Comparison of ENCODE assay signal across 10 mouse cellular contexts in the genomic region with DNA sequence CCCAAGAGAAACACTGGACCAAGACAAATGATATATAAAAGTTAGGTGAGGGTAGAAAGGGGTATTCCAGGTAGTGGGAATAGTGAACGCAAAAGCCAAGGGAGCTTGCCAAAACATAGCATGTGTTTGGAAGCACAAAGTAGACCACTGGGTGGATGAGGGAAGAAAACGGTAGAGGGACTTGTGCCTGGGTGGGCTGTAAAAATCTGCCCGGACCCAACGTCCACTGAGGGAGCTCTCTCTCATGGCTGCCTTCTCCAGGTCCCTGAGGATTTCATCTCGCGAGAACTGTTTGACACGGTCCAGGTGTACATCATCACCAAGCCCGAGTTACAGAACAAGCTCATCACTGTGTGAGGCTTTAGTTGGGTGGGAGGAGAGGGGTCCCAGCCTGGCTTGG. TPM values are rescaled to one million over a fixed set of nuclear protein-coding genes. Genes with fewer than 3 reads are reported as not detected.
DNase-seq lines count a peak whose midpoint lies in the region; ATAC-seq and TF ChIP-seq lines count a peak whose summit lies in the region.
"Had no signal": no experiment of that assay in that cellular context is flagged by ENCODE, and none has a peak within 500 bp of the region (broad histone marks: within the 10 kb centered on the region; RNA-seq: fewer than 3 reads in every experiment).

No protein-coding gene starts in this region.

- peak overlapping the region; percentile 67 for H3K9ac ChIP-seq in heart, embryonic 11.5 days (ENCODE audit: low read depth, low read length)
- H3K9ac ChIP-seq in ES-E14 (ENCODE audit: insufficient read depth, low read depth, low read length, poor library complexity, severe bottlenecking): peak overlapping the region; percentile 80; the same call in 1 of the 2 replicates
- H3K9ac ChIP-seq in forebrain, postnatal 0 days: peak overlapping the region; percentile 62; the same call in 1 of the 2 replicates
- peak overlapping the region; percentile 67; the same call in 1 of the 2 replicates for H3K9ac ChIP-seq in liver, embryonic 16.5 days (ENCODE audit: low read depth, low read length)

- H3K4me2 ChIP-seq in heart, embryonic 11.5 days: peak overlapping the region; percentile 73
- H3K4me2 ChIP-seq in forebrain, postnatal 0 days (ENCODE audit: low read depth): peak overlapping the region; percentile 68
- peak overlapping the region; percentile 84 for H3K4me2 ChIP-seq in liver, embryonic 16.5 days (ENCODE audit: low read depth, low read length)

- WGBS in heart, embryonic 11.5 days (ENCODE audit: insufficient replicate concordance): 37% methylated on average over 8 of the region's 8 CpGs
- WGBS in forebrain, postnatal 0 days: 60% methylated on average over 8 of the region's 8 CpGs
- WGBS in liver, embryonic 16.5 days (ENCODE audit: insufficient replicate concordance): 40% methylated on average over 8 of the region's 8 CpGs

- H3K9me3 ChIP-seq in heart, embryonic 11.5 days (replicated peaks; ENCODE audit: control insufficient read depth, low read length): no peaks in the 10 kb centered on the region
- no peaks in the 10 kb centered on the region for H3K9me3 ChIP-seq in ES-E14 (ENCODE audit: control insufficient read depth, insufficient read depth, low read depth, low read length)
- H3K9me3 ChIP-seq in forebrain, postnatal 0 days (ENCODE audit: low read length): no peaks in the 10 kb centered on the region
- H3K9me3 ChIP-seq in liver, embryonic 16.5 days (replicated peaks; ENCODE audit: control insufficient read depth, low read length): no peaks in the 10 kb centered on the region

- no peak for ATAC-seq in heart, embryonic 11.5 days (replicated peaks; ENCODE audit: insufficient number of reproducible peaks, low FRiP score, low TSS enrichment)
- no peak for ATAC-seq in forebrain, postnatal 0 days
- ATAC-seq in liver, embryonic 16.5 days (ENCODE audit: low read depth): no peak
- no peak for ATAC-seq in inflammation-experienced regulatory T-cells, adult 6 months

- H3K4me3 ChIP-seq in heart, embryonic 11.5 days (ENCODE audit: low read depth, low read length): peak overlapping the region; percentile 60
- H3K4me3 ChIP-seq in ES-E14 (ENCODE audit: insufficient read depth in 1 of 2, low read depth in 1 of 2, low read length in 2 of 2, poor library complexity in 1 of 2, severe bottlenecking in 1 of 2): peak overlapping the region; percentile 80 to 93
- peak overlapping the region; percentile 65 for H3K4me3 ChIP-seq in forebrain, postnatal 0 days (ENCODE audit: low read depth, low read length)
- H3K4me3 ChIP-seq in liver, embryonic 16.5 days (ENCODE audit: low read depth, low read length): peak overlapping the region; percentile 77

- H3K4me1 ChIP-seq in heart, embryonic 11.5 days (ENCODE audit: control insufficient read depth, insufficient read depth, low read length): peaks cover 23% of the 10 kb centered on the region
- H3K4me1 ChIP-seq in ES-E14 (ENCODE audit: control insufficient read depth in 2 of 2, insufficient read depth in 2 of 2, low read length in 2 of 2, poor library complexity in 1 of 2): peaks cover 0 to 16% of the 10 kb centered on the region in 2 experiments; a peak in 3 of 4 replicates
- H3K4me1 ChIP-seq in forebrain, postnatal 0 days (ENCODE audit: insufficient read depth): peaks cover 20% of the 10 kb centered on the region; the same call in 1 of the 2 replicates
- peaks cover 32% of the 10 kb centered on the region for H3K4me1 ChIP-seq in liver, embryonic 16.5 days (ENCODE audit: control insufficient read depth, low read depth, low read length)

- 0 out of 2 replicates have a peak, but pooled peaks cover 9% of the 10 kb centered on the region for H3K36me3 ChIP-seq in heart, embryonic 11.5 days (ENCODE audit: control insufficient read depth, insufficient read depth, low read length)
- peaks cover 23% of the 10 kb centered on the region for H3K36me3 ChIP-seq in ES-E14 (ENCODE audit: control insufficient read depth, insufficient read depth, low read length, poor library complexity, severe bottlenecking)
- H3K36me3 ChIP-seq in forebrain, postnatal 0 days (ENCODE audit: insufficient read depth): peaks cover 42% of the 10 kb centered on the region
- peaks cover 20% of the 10 kb centered on the region for H3K36me3 ChIP-seq in liver, embryonic 16.5 days (ENCODE audit: control insufficient read depth, insufficient read depth)

- no peak overlapping the region for H3K27ac ChIP-seq in heart, embryonic 11.5 days (ENCODE audit: low read depth, low read length)
- no peak overlapping the region for H3K27ac ChIP-seq in ES-E14 (ENCODE audit: insufficient read depth, low read depth, low read length, poor library complexity, severe bottlenecking)
- H3K27ac ChIP-seq in forebrain, postnatal 0 days (ENCODE audit: low read depth, low read length): no peak overlapping the region
- no peak overlapping the region; the same call in 1 of the 2 replicates for H3K27ac ChIP-seq in liver, embryonic 16.5 days (ENCODE audit: low read length)

- TF ChIP-seq CTCF in forebrain, postnatal 0 days (IDR thresholded peaks at IDR 0.05; ENCODE audit: low read depth): no peak

- H3K27me3 ChIP-seq in heart, embryonic 11.5 days (ENCODE audit: control insufficient read depth, insufficient read depth, low read length): 0 out of 2 replicates have a peak, but pooled peaks cover 2% of the 10 kb centered on the region
- H3K27me3 ChIP-seq in forebrain, postnatal 0 days (ENCODE audit: insufficient read depth, low read length): no peaks in the 10 kb centered on the region
- H3K27me3 ChIP-seq in liver, embryonic 16.5 days (ENCODE audit: control insufficient read depth, insufficient read depth, low read depth, low read length): no peaks in the 10 kb centered on the region
- H3K27me3 ChIP-seq: Patski had no signal

- no peak for DNase-seq in heart, postnatal 14 days
- DNase-seq in ES-E14 (ENCODE audit: low read depth, low spot score): no peak
- no peak for DNase-seq in forebrain, postnatal 0 days
- no peak for DNase-seq in frontal cortex, postnatal 36 days (ENCODE audit: low spot score in 2 of 2)
- DNase-seq in left cerebral cortex, postnatal 10 days (ENCODE audit: extremely low spot score in 1 of 2, low spot score in 2 of 2): no peak

- intact Hi-C loops in heart, postnatal 14 days (cut with DNase I): loop anchor here (5.0 kb wide), 1 partner anchor 720 kb away; a partner anchor contains a TSS
- intact Hi-C loops in left cerebral cortex, postnatal 10 days (cut with DNase I): no loop called here

- in situ Hi-C loops in ES-E14 (cut with MboI; ENCODE audit: low sequenced_read_pairs in 2 of 2, unreplicated experiment in 2 of 2): no loop called here

RNA-seq across cellular contexts. Expression of a gene that starts 0.7 kb away (rescaled TPM):
- polyA plus RNA-seq in heart, embryonic 11.5 days (2014; fragmentation: Nextera tagmentation; extraction: Ambion mirVana): 26.8 TPM in 2 replicates
- total RNA-seq in heart, postnatal 14 days (2021): 10 to 100 TPM; 13.6 to 17.1 TPM
- total RNA-seq in ES-E14 (2012; rRNA removed): 21.2 and 30.5 TPM in 2 replicates
- 59.9 and 73.3 TPM in 2 replicates for total RNA-seq in forebrain, postnatal 0 days (2014; rRNA removed)
- 65.9 and 70.4 TPM in 2 replicates for polyA plus RNA-seq in forebrain, postnatal 0 days (2015; fragmentation: Nextera tagmentation; extraction: Ambion mirVana)
- polyA plus RNA-seq in liver, embryonic 16.5 days (2015; fragmentation: Nextera tagmentation; extraction: Ambion mirVana): 12.1 and 12.5 TPM in 2 replicates
- polyA plus RNA-seq in inflammation-experienced regulatory T-cells, adult 6 months (2017; shearing (Covaris generic)): 10 to 100 TPM; 48.4 to 55.1 (median 54.4) TPM
- 10 to 100 TPM; 34.1 to 37.8 TPM for total RNA-seq in left cerebral cortex, postnatal 10 days (2021)

RNA-seq across cellular contexts. Expression of a gene that starts 0.7 kb away (rescaled TPM):
- polyA plus RNA-seq in heart, embryonic 11.5 days (2014; fragmentation: Nextera tagmentation; extraction: Ambion mirVana): 16.6 and 21.9 TPM in 2 replicates
- 1 to 10 TPM; 3.4 to 4.9 TPM for total RNA-seq in heart, postnatal 14 days (2021)
- total RNA-seq in ES-E14 (2012; rRNA removed): 25.3 and 35.2 TPM in 2 replicates
- 36.0 and 42.7 TPM in 2 replicates for total RNA-seq in forebrain, postnatal 0 days (2014; rRNA removed)
- 47.0 and 48.3 TPM in 2 replicates for polyA plus RNA-seq in forebrain, postnatal 0 days (2015; fragmentation: Nextera tagmentation; extraction: Ambion mirVana)
- 10.6 and 11.2 TPM in 2 replicates for polyA plus RNA-seq in liver, embryonic 16.5 days (2015; fragmentation: Nextera tagmentation; extraction: Ambion mirVana)
- 10 to 100 TPM; 66.5 to 78.0 (median 67.2) TPM for polyA plus RNA-seq in inflammation-experienced regulatory T-cells, adult 6 months (2017; shearing (Covaris generic))
- 10 to 100 TPM; 19.0 to 21.4 TPM for total RNA-seq in left cerebral cortex, postnatal 10 days (2021)

RNA-seq across cellular contexts. Expression of a gene that starts 4.4 kb away (rescaled TPM):
- polyA plus RNA-seq in heart, embryonic 11.5 days (2014; fragmentation: Nextera tagmentation; extraction: Ambion mirVana): not detected in 2 replicates
- not detected for total RNA-seq in heart, postnatal 14 days (2021)
- 0.37 and 0.49 TPM in 2 replicates for total RNA-seq in ES-E14 (2012; rRNA removed)
- total RNA-seq in forebrain, postnatal 0 days (2014; rRNA removed): 6.4 and 11.6 TPM in 2 replicates
- polyA plus RNA-seq in forebrain, postnatal 0 days (2015; fragmentation: Nextera tagmentation; extraction: Ambion mirVana): 5.9 and 7.0 TPM in 2 replicates
- 1.7 and 2.4 TPM in 2 replicates for polyA plus RNA-seq in liver, embryonic 16.5 days (2015; fragmentation: Nextera tagmentation; extraction: Ambion mirVana)
- polyA plus RNA-seq in inflammation-experienced regulatory T-cells, adult 6 months (2017; shearing (Covaris generic)): 1 to 10 TPM; 1.8 to 2.9 (median 2.1) TPM
- total RNA-seq in left cerebral cortex, postnatal 10 days (2021): 1 to 10 TPM; 1.8 to 2.9 TPM
- total RNA-seq: hematopoietic stem cell, adult 5-6 weeks had no signal

RNA-seq across cellular contexts. Expression of a gene that starts 8.6 kb away (rescaled TPM):
- polyA plus RNA-seq in heart, embryonic 11.5 days (2014; fragmentation: Nextera tagmentation; extraction: Ambion mirVana): 38.9 and 45.7 TPM in 2 replicates
- total RNA-seq in heart, postnatal 14 days (2021): 10 to 100 TPM; 23.6 to 24.5 TPM
- 25.5 and 41.4 TPM in 2 replicates for total RNA-seq in ES-E14 (2012; rRNA removed)
- 21.7 and 25.2 TPM in 2 replicates for total RNA-seq in forebrain, postnatal 0 days (2014; rRNA removed)
- polyA plus RNA-seq in forebrain, postnatal 0 days (2015; fragmentation: Nextera tagmentation; extraction: Ambion mirVana): 26.6 and 33.3 TPM in 2 replicates
- 15.9 and 16.5 TPM in 2 replicates for polyA plus RNA-seq in liver, embryonic 16.5 days (2015; fragmentation: Nextera tagmentation; extraction: Ambion mirVana)
- polyA plus RNA-seq in inflammation-experienced regulatory T-cells, adult 6 months (2017; shearing (Covaris generic)): 10 to 100 TPM; 77.8 to 84.6 (median 82.3) TPM
- 10 to 100 TPM; 14.7 to 14.9 TPM for total RNA-seq in left cerebral cortex, postnatal 10 days (2021)

RNA-seq across cellular contexts. Expression of a gene that starts 9.0 kb away (rescaled TPM):
- 37.0 and 40.6 TPM in 2 replicates for polyA plus RNA-seq in heart, embryonic 11.5 days (2014; fragmentation: Nextera tagmentation; extraction: Ambion mirVana)
- 10 to 100 TPM; 23.1 to 23.7 TPM for total RNA-seq in heart, postnatal 14 days (2021)
- total RNA-seq in ES-E14 (2012; rRNA removed): 42.3 and 64.3 TPM in 2 replicates
- total RNA-seq in forebrain, postnatal 0 days (2014; rRNA removed): 44.3 and 51.4 TPM in 2 replicates
- 49.7 and 50.4 TPM in 2 replicates for polyA plus RNA-seq in forebrain, postnatal 0 days (2015; fragmentation: Nextera tagmentation; extraction: Ambion mirVana)
- polyA plus RNA-seq in liver, embryonic 16.5 days (2015; fragmentation: Nextera tagmentation; extraction: Ambion mirVana): 14.3 and 14.7 TPM in 2 replicates
- polyA plus RNA-seq in inflammation-experienced regulatory T-cells, adult 6 months (2017; shearing (Covaris generic)): 10 to 100 TPM; 17.5 to 28.0 (median 19.6) TPM
- total RNA-seq in left cerebral cortex, postnatal 10 days (2021): 10 to 100 TPM; 31.8 to 35.7 TPM
